Mouse (Mus musculus) lung, embryonic 16.5 days (tissue): ENCODE results near the gene Dot1l. TPM values are rescaled to one million over a fixed set of nuclear protein-coding genes. Genes with fewer than 3 reads are reported as not detected.
A peak's percentile ranks its signal among the peaks of the same experiment; 100 is the strongest.

Experiments
- ATAC-seq: fragments of 200-750 bp; cut with Nextera tagmentation; 2 replicates; pipeline ENCODE4 v1.8.0; 2017; ENCODE audit warnings: low read depth, mild to moderate bottlenecking, moderate library complexity
- H3K27ac ChIP-seq: fragments of 300-500 bp; sonication (generic); 2 replicates; pipeline ENCODE4 v1.5.1; 2014; ENCODE audit warnings: mild to moderate bottlenecking, control low read depth, low read length
- H3K27me3 ChIP-seq: fragments of 300-500 bp; sonication (generic); 2 replicates; pipeline ENCODE4 v1.6.1; 2014; ENCODE audit warnings: low read depth, low read length, mixed read lengths; ENCODE audit not compliant: control insufficient read depth, insufficient read depth
- H3K36me3 ChIP-seq: fragments of 300-500 bp; sonication (generic); 2 replicates; pipeline ENCODE4 v1.6.1; 2014; ENCODE audit warnings: low read length; ENCODE audit not compliant: control insufficient read depth, insufficient read depth
- H3K4me1 ChIP-seq: fragments of 300-500 bp; sonication (generic); replicated peaks from 2 replicates; pipeline ENCODE4 v1.6.1; 2014; ENCODE audit warnings: low read length, mixed read lengths; ENCODE audit not compliant: control insufficient read depth, insufficient read depth
- H3K4me2 ChIP-seq: fragments of 300-500 bp; sonication (generic); 2 replicates; pipeline ENCODE4 v1.6.1; 2014; ENCODE audit warnings: low read depth, low read length, control low read depth
- H3K4me3 ChIP-seq: fragments of 300-500 bp; sonication (generic); 2 replicates; pipeline ENCODE4 v1.5.1; 2014; ENCODE audit warnings: mild to moderate bottlenecking, low read length, control low read depth
- H3K9ac ChIP-seq: fragments of 300-500 bp; sonication (generic); 2 replicates; pipeline ENCODE4 v1.6.1; 2014; ENCODE audit warnings: low read length, control low read depth
- H3K9me3 ChIP-seq: fragments of 300-500 bp; sonication (generic); 2 replicates; pipeline ENCODE4 v1.6.1; 2016; ENCODE audit warnings: low read length; ENCODE audit not compliant: control insufficient read depth
- WGBS: fragments of 180-500 bp; shearing (Covaris S2); extraction: QIAGEN DNeasy Blood & Tissue Kit; methylation state at CpG from one replicate; pipeline ENCODE4 v1.1.7; 2014; 5-methylcytosine and 5-hydroxymethylcytosine counted together
- polyA plus RNA-seq: library from polyadenylated mRNA; unstranded; fragments of >200 nt; fragmentation: Nextera tagmentation; extraction: Ambion mirVana; gene quantifications from 2 replicates; pipeline ENCODE4 v1.2.1, GENCODE M21; 2015

Dot1l gene
- polyA plus RNA-seq = 15.4 and 17.5 TPM in 2 replicates

- Histone ChIP-seq H3K4me2 (peak within 1 kb of the TSS; percentile 99), H3K36me3 (no peaks in the 10 kb centered on the region), H3K9me3 (no peaks in the 10 kb centered on the region), H3K27me3 (no peaks in the 10 kb centered on the region), H3K27ac (peak within 1 kb of the TSS; percentile 83), H3K4me1 (peaks cover 40% of the 10 kb centered on the region), H3K9ac (peak within 1 kb of the TSS; percentile 96), H3K4me3 (peak within 1 kb of the TSS; percentile 96)
- 2% methylated on average over 18 of the region's 57 CpGs for WGBS
- peak; percentile 93 for ATAC-seq
Observed at GRCm38 (mm10) chr10:80754594-80755290, at the start of gene Dot1l. Gene Dot1l (plus strand): TSS chr10:80755206.

DNA sequence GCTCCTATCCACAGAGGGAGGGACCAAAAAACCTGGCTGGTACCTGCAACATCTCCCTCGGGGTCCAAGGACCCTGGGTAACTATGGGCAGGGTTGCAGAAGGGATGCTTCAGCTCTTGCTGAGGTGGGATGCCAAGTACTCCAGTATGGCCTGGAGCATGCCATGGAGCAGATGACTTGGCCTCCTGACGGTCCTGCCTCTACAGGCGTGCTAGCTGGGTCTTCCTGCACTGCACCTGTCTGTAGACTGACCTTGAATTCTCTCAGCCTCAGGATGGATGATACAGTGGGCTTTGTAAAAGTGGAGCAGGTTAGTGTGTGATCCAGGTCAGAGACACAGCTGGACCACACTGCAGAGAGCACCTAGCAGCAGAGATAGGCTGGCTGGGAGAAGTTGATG is 49.5 kb upstream of the Dot1l start:
- Histone ChIP-seq H3K9me3 (no peaks in the 10 kb centered on the region), H3K4me2 (no peak overlapping the region), H3K4me3 (no peak overlapping the region), H3K27ac (no peak overlapping the region), H3K9ac (no peak overlapping the region), H3K4me1 (peaks cover 18% of the 10 kb centered on the region), H3K36me3 (peaks cover 26% of the 10 kb centered on the region), H3K27me3 (no peaks in the 10 kb centered on the region)
- WGBS = 70% methylated on average over 3 of the region's 3 CpGs
- no peak for ATAC-seq

GRCm38 (mm10) chr10:80710834-80711233 is 44.2 kb upstream of the Dot1l start:
- H3K9me3 ChIP-seq = no peaks in the 10 kb centered on the region
- no peak for ATAC-seq
- 75% methylated on average over 3 of the region's 3 CpGs for WGBS

DNA sequence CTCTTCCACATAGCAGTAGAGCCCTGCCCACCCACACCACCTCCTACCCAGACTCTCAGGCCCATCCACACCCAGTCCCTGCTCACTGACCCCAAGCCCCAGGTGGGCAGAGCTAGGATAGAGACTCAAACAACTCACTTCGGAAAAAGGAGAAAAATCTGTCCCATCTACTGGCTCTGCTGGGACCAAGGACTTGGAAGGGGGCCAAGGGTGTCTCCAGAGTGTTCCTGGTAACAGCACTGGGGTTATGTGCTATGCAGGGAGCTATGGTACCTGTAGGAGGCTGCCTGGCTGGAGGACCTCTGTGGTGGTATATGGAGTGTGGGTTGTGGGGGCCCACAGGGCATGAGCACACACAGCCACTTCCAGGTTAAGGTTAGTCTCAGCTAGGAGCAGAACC is 37.7 kb upstream of the Dot1l start:
- 71% methylated on average over 1 of the region's 1 CpGs for whole genome bisulfite sequencing
- H3K9ac ChIP-seq = no peak overlapping the region
- H3K27ac ChIP-seq = no peak overlapping the region
- H3K9me3 ChIP-seq = no peaks in the 10 kb centered on the region
- H3K4me3 ChIP-seq = no peak overlapping the region
- H3K4me1 ChIP-seq = no peaks in the 10 kb centered on the region
- H3K27me3 ChIP-seq = no peaks in the 10 kb centered on the region
- H3K4me2 ChIP-seq = no peak overlapping the region
- H3K36me3 ChIP-seq = peaks cover 72% of the 10 kb centered on the region
- no peak for ATAC-seq

More at GRCm38 (mm10) chr10:80710834-80711233, 44.2 kb upstream of the Dot1l start:
- Histone ChIP-seq H3K4me1 (no peaks in the 10 kb centered on the region), H3K4me2 (no peak overlapping the region), H3K27ac (no peak overlapping the region), H3K36me3 (peaks cover 69% of the 10 kb centered on the region), H3K27me3 (no peaks in the 10 kb centered on the region), H3K4me3 (no peak overlapping the region), H3K9ac (no peak overlapping the region)

DNA sequence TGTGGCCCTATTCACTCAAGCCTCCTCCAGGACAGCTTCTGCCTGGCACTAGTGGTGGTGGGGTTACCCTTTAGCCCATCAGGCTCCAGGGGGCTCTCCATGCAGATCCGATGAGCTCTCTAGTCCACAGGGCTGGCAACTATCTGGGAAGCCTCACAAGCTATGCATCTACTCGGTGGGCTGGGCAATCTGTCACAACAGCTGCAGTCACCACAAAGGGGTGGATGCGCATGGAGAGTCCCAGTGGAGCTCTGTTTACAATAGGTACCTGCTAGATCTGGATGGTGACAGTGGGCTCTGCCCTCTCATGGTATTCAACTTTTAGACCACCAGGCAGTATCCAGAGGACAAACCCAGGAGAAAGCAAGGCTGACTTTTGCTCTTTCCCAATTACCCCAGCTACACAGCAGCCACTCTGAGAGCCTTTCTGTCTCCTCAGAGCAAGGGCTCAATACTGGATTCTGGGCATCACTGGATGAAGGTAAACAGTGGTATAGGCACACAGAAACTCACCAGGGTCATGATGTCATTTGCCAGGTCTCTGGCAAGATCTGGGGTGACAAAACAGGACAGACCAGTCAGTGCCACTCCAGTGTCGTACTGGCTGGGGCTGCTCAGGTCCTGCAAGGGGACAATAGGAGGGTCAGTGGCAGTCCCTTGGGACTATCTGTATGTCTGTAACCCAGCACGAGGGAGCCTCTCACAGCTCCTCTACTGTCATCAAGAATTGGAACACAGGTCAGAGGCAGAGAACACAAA is 27.5 kb upstream of the Dot1l start:
- no peak overlapping the region for H3K27ac ChIP-seq
- WGBS = 77% methylated on average over 5 of the region's 5 CpGs
- no peak for ATAC-seq
- H3K36me3 ChIP-seq = peaks cover 53% of the 10 kb centered on the region
- no peaks in the 10 kb centered on the region for H3K9me3 ChIP-seq
- H3K9ac ChIP-seq = no peak overlapping the region
- no peaks in the 10 kb centered on the region for H3K4me1 ChIP-seq
- H3K4me3 ChIP-seq = no peak overlapping the region
- no peak overlapping the region for H3K4me2 ChIP-seq
- no peaks in the 10 kb centered on the region for H3K27me3 ChIP-seq

DNA sequence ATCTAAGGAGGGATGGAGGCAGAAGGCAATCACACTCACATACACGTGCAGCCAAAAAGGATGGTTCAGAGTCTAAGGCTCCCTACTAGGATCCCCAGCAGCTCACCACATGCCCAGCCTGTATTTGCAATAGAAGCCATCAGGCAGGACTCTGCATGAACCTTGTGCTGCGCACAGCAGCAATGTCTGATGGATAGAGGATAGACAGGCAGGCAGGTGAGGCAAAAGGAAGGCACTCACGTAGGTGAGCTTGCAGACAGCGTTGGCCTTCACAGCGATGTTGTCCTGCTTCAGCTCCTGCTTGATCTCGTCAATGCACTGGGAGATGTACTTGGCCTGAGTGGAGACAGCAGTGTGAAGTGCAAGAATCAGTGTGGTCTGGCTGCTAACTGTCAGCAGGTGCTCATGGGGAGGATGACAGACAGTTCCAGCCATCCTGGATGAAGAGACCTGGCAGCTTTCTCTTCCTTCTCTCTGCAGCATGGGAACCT is 22.4 kb upstream of the Dot1l start:
- H3K4me1 ChIP-seq = 0 out of 2 replicates have a peak, but pooled peaks cover 2% of the 10 kb centered on the region
- H3K36me3 ChIP-seq = peaks cover 34% of the 10 kb centered on the region
- no peak overlapping the region for H3K9ac ChIP-seq
- WGBS = 85% methylated on average over 6 of the region's 6 CpGs
- no peak overlapping the region for H3K4me2 ChIP-seq
- H3K27ac ChIP-seq = no peak overlapping the region
- no peak overlapping the region for H3K4me3 ChIP-seq
- ATAC-seq = no peak
- no peaks in the 10 kb centered on the region for H3K27me3 ChIP-seq
- H3K9me3 ChIP-seq = no peaks in the 10 kb centered on the region

DNA sequence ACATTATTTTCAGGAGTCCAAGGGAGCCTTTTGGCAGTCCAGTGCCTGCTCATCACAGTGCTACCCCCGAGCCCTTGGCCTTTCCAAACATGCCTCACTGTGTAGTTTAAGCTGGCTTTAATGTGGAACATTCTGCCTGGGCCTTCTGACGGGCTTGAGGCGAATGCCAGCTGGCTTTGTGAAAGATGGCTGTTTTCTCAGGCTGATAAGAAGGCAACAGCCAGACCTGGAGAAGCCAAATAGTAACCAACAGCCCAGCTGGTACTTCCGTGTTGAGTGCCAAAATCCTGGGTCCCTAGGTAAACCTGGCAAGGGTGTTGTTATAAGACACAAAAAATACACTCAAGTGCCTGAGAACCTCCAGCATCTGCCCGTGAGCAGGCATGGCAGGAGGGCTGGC is 18.3 kb upstream of the Dot1l start:
- H3K9me3 ChIP-seq = no peaks in the 10 kb centered on the region
- ATAC-seq = no peak
- no peaks in the 10 kb centered on the region for H3K27me3 ChIP-seq
- H3K4me1 ChIP-seq = peaks cover 16% of the 10 kb centered on the region
- no peak overlapping the region for H3K4me2 ChIP-seq
- 38% methylated on average over 5 of the region's 5 CpGs for WGBS
- no peak overlapping the region for H3K4me3 ChIP-seq
- H3K36me3 ChIP-seq = peaks cover 7% of the 10 kb centered on the region; the same call in 1 of the 2 replicates
- H3K27ac ChIP-seq = no peak overlapping the region
- H3K9ac ChIP-seq = no peak overlapping the region

DNA sequence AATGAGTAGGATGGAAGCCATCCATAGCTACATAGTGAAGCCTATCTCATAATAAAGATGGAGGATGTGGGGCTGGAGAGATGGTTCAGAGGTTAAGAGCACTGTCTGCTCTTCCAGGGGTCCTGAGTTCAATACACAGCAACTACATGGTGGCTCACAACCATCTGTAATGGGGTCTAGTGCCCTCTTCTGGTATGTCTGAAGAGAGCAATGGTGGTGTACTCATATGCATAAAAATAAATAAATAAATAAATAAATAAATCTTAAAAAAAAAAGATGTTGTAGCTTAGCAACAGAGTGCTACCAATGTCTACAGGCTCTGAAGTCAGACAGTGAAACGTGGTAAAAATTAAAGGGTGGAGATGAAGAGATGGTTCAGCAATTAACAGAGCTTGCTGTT is 16.3 kb upstream of the Dot1l start:
- H3K4me1 ChIP-seq = peaks cover 21% of the 10 kb centered on the region
- no peak overlapping the region for H3K4me3 ChIP-seq
- no peak overlapping the region for H3K9ac ChIP-seq
- no peak for ATAC-seq
- no peak overlapping the region for H3K4me2 ChIP-seq
- H3K36me3 ChIP-seq = no peaks in the 10 kb centered on the region
- H3K27me3 ChIP-seq = no peaks in the 10 kb centered on the region
- WGBS = 78% methylated on average over 1 of the region's 1 CpGs
- H3K27ac ChIP-seq = no peak overlapping the region
- H3K9me3 ChIP-seq = no peaks in the 10 kb centered on the region

DNA sequence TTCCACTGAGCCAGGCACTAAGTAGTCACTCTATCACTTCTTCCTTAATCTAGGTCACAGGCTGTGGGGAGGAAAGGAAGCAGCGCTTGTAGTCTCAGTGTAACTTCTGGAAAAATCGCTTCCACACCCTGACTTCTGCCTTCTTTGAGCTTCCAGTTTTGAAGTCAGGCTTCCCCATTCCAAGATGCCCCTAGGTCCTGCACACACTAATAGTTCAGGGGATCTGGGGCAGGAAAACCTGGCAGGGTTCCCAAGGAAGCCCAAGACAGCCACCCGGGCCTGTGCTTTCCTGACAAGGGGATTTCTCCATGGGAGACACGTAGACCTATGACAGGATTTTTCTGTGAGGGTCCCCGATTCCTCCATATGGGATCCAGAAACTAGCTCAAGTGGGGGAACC is 13.9 kb upstream of the Dot1l start:
- H3K4me1 ChIP-seq = peaks cover 21% of the 10 kb centered on the region
- 0 out of 2 replicates have a peak overlapping the region, but pooled peaks have one; percentile 65 for H3K27ac ChIP-seq
- no peaks in the 10 kb centered on the region for H3K9me3 ChIP-seq
- H3K9ac ChIP-seq = peak overlapping the region; percentile 98
- no peaks in the 10 kb centered on the region for H3K27me3 ChIP-seq
- no peaks in the 10 kb centered on the region for H3K36me3 ChIP-seq
- no peak for ATAC-seq
- 16% methylated on average over 5 of the region's 5 CpGs for WGBS
- H3K4me3 ChIP-seq = peak overlapping the region; percentile 98
- H3K4me2 ChIP-seq = peak overlapping the region; percentile 80
